Mouse (Mus musculus) myocyte (in vitro differentiated cells): Measurements from ENCODE around the gene Kat2b.

Source experiments
- MAX ChIP-seq: IDR thresholded peaks from one replicate; pipeline ENCODE4 v1.6.1; 2011; ENCODE audit warnings: low read depth, mild to moderate bottlenecking, control low read depth
- POLR2A ChIP-seq: IDR thresholded peaks from one replicate; pipeline ENCODE4 v1.6.1; 2011; ENCODE audit warnings: low read depth, mild to moderate bottlenecking, control low read depth, moderate library complexity; ENCODE audit not compliant: insufficient read length
- TCF12 ChIP-seq: IDR thresholded peaks from one replicate; pipeline ENCODE4 v1.6.1; 2011; ENCODE audit warnings: mild to moderate bottlenecking, control low read depth; ENCODE audit not compliant: poor library complexity, insufficient read depth, severe bottlenecking

DNA sequence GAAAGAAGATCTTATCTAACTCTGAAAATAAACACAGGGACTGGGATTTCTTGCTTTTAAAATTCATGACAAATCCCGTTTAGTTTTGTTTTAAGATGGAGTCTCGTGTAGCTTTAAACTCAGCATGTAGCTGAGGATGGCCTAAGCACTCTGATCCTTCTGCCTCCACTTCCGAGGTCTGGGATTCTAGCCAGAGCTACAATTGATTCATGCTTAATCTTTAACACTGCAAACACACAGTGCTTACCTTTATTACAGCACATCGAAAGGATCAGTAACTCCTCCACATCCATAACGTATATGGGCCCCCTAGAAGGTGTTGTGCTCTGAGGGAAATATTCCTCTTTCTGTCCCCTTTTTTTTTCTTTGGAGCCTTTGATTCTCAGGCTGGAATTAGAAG is 61.5 kb downstream of the Kat2b start:
- TF ChIP-seq POLR2A (no peak), TCF12 (no peak), MAX (no peak)
